Mouse (Mus musculus): ENCODE data around the gene Hmx3. TPM values are rescaled to one million over a fixed set of nuclear protein-coding genes. Genes with fewer than 3 reads are reported as not detected.

Hmx3 gene
- not detected in 2 replicates for polyA plus RNA-seq (2015; fragmentation: Nextera tagmentation; extraction: Ambion mirVana)

DNA sequence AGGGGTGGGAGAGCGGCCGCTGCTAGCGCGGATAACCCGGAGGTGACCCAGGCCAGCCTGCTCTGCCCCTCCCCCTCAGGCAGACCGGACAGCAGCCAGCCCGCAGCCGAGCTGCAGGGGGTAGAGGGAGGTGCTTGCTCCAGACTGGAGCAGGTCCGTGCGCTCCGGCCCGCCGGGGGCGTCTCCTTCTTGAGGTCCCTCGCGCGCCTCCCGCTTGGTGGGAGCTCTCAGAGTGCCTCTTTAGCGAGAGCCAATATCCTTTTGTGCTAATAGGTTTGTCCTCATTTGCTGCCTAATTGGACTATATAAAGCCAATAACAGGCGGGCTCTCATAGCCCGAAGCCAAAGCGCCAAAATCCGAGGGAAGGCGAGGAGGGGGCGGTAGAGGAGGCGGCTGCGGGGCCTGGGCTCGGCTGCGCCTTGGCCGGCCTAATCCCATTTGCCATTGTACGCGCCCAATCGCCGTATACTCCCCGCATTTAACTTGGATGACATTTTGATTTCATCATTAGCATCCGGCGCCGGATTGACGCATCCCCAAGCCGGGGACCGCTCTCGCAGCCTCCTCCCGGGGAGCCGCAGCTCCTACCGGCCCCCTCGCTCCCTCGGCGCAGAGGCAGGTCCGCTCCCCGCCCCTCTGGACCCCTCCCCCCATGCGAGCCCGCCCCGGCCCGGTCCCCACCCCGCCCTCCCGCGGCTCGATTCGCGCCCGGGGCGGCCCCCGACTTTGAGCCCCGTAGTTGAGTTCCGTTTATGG is at the start of gene Hmx3:
Hmx3 (plus strand) TSS at position 753 of the 757 bp plus-strand sequence.
- no peak within 1 kb of the TSS for H3K9ac ChIP-seq
- no peak; the same call in 1 of the 2 replicates for ATAC-seq (replicated peaks; ENCODE audit: low FRiP score)
- H3K4me2 ChIP-seq: peak within 1 kb of the TSS; percentile 72

DNA sequence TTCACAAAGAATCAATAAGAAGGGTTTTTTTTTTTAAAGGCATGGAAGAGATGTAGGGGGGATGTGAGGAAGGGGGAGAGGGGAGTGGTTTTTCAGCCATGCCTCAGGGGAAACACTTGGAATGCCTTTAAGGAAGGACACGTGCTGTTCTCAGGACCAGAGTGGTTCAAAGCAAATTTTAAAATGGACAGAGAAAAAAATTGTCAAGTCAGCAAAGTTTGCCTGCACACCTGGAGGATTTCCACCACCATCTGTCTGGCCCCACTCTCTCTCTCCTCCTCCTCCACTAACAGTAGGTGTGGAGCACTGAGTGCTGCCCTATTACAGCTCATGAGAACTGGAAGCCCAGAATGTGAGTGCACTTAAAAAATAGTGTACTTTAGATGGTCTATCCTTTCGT is 38.9 kb upstream of the Hmx3 start:
- H3K36me3 ChIP-seq: no peaks in the 10 kb centered on the region
- no peak for ATAC-seq (replicated peaks; ENCODE audit: low FRiP score)
- WGBS: 80% methylated on average over 2 of the region's 2 CpGs
- H3K4me2 ChIP-seq: no peak overlapping the region
- H3K4me1 ChIP-seq: no peaks in the 10 kb centered on the region
- no peak overlapping the region for H3K9ac ChIP-seq
- H3K27ac ChIP-seq: no peak overlapping the region
- H3K9me3 ChIP-seq (replicated peaks): no peaks in the 10 kb centered on the region
- no peak overlapping the region for H3K4me3 ChIP-seq (replicated peaks)
- H3K27me3 ChIP-seq: no peaks in the 10 kb centered on the region

More for the DNA sequence above, at the start of gene Hmx3:
- WGBS: under 1% methylated on average over 63 of the region's 65 CpGs
- H3K27me3 ChIP-seq: peaks cover 98% of the 10 kb centered on the region
- H3K4me1 ChIP-seq: peaks cover 32% of the 10 kb centered on the region
- no peak within 1 kb of the TSS for H3K27ac ChIP-seq
- no peaks in the 10 kb centered on the region for H3K36me3 ChIP-seq
- H3K9me3 ChIP-seq (replicated peaks): no peaks in the 10 kb centered on the region
- peak within 1 kb of the TSS; percentile 41 for H3K4me3 ChIP-seq (replicated peaks)

DNA sequence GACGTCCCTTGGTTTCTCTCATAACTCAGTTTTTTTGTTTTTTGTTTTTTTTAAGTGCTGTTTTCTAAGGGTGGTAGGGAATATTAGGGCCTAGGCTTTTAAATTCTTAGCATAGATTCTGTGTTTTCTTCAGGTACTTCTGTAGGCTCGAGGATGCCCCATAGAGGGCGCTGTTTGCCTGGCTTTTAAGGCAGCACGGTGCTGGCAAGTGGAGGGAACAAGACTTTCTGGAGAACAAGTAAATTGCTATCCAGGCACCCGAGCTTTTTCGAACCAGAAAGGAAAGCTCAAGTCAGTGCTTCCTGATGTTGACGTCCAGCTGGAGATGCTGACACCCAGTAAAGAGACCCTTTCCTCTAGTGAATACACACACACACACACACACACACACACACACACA is 2.7 kb upstream of the Hmx3 start:
- peaks cover 32% of the 10 kb centered on the region for H3K4me1 ChIP-seq
- no peak overlapping the region for H3K4me3 ChIP-seq (replicated peaks)
- H3K9ac ChIP-seq: no peak overlapping the region
- H3K9me3 ChIP-seq (replicated peaks): no peaks in the 10 kb centered on the region
- H3K36me3 ChIP-seq: no peaks in the 10 kb centered on the region
- under 1% methylated on average over 7 of the region's 7 CpGs for WGBS
- no peak overlapping the region for H3K4me2 ChIP-seq
- peaks cover 86% of the 10 kb centered on the region for H3K27me3 ChIP-seq
- ATAC-seq (replicated peaks; ENCODE audit: low FRiP score): peak; percentile 68; the same call in 1 of the 2 replicates
- H3K27ac ChIP-seq: no peak overlapping the region

DNA sequence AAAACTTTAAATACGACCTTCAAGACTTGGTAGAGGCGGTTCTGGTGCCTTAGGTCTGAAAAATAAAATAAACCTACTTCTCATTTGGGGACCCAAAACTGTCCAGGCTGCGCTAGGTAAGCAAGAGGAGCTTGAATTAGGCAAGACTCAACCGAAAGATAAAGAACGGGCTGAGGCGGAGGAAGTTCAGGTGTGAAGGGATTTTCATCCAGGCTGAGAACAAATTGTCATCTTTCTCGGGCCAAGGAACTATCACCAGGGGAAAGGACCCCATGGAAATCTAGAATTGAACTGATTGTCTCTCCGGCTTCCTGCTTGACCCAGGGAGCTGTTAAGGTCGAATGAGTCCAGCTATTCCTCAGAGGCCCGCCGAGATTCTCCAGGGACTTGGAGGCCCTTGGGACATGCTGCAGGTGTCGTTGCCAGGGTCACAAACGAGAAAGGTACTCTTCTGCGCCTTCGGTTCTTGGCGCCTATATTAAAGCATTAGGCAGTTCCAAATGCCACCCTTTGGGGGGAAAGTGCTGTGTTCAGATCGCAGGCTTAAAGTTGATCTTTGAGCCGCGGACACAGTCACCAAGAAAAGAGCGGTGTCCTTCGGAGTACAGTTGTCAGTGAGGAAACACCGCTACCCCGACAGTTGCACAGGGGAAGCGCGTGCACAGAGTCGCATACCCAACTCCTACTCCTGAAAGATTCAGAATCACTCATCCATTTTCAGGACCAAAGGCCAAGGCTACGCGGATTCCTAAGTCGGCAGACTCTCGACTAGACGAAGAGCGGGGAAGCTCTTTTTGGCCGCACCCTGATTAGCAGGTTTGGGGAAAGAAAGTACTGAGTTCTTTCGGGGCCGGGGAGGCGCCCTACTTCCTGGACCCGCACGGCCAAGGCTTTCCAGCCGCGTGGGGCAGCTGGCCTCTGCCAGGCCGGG is 1.2 kb upstream of the Hmx3 start:
- H3K27ac ChIP-seq: no peak overlapping the region
- H3K4me2 ChIP-seq: peak overlapping the region; percentile 72
- H3K4me1 ChIP-seq: peaks cover 32% of the 10 kb centered on the region
- WGBS: 1% methylated on average over 41 of the region's 41 CpGs
- no peak for ATAC-seq (replicated peaks; ENCODE audit: low FRiP score)
- peaks cover 98% of the 10 kb centered on the region for H3K27me3 ChIP-seq
- no peaks in the 10 kb centered on the region for H3K9me3 ChIP-seq (replicated peaks)
- peak overlapping the region; percentile 41 for H3K4me3 ChIP-seq (replicated peaks)
- H3K36me3 ChIP-seq: no peaks in the 10 kb centered on the region
- no peak overlapping the region for H3K9ac ChIP-seq

DNA sequence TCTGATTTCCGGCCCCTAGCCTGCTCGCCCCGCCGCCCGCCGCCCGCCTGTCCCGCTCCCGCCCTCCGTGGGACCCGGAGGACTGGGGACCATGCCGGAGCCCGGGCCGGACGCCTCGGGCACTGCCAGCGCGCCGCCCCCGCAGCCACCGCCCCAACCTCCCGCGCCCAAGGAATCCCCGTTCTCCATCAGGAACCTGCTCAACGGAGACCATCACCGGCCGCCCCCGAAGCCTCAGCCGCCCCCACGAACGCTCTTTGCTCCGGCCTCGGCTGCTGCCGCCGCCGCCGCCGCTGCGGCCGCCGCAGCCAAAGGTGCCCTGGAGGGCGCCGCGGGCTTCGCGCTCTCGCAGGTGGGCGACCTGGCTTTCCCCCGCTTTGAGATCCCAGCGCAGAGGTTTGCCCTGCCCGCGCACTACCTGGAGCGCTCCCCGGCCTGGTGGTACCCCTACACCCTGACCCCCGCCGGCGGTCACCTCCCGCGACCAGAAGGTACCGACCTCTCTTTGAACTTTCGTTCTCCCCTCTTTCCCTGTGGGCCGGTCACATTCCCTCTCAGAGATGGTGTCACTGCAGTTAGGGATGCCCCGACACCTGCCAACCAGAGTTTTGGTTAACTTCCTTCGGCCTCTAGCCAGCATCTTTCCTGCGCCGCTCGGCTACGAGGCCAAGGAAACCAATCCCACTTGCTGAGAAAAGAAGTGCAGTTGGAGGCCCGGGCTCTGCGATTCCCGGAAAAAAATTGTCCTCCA is 380 bp downstream of the Hmx3 start:
- Histone ChIP-seq H3K9ac (no peak overlapping the region), H3K27me3 (peaks cover 98% of the 10 kb centered on the region), H3K4me3 (replicated peaks) (peak overlapping the region; percentile 41), H3K4me1 (peaks cover 32% of the 10 kb centered on the region), H3K9me3 (replicated peaks) (no peaks in the 10 kb centered on the region), H3K36me3 (no peaks in the 10 kb centered on the region), H3K27ac (no peak overlapping the region), H3K4me2 (peak overlapping the region; percentile 72)
- ATAC-seq (replicated peaks; ENCODE audit: low FRiP score): no peak
- WGBS: under 1% methylated on average over 69 of the region's 71 CpGs

DNA sequence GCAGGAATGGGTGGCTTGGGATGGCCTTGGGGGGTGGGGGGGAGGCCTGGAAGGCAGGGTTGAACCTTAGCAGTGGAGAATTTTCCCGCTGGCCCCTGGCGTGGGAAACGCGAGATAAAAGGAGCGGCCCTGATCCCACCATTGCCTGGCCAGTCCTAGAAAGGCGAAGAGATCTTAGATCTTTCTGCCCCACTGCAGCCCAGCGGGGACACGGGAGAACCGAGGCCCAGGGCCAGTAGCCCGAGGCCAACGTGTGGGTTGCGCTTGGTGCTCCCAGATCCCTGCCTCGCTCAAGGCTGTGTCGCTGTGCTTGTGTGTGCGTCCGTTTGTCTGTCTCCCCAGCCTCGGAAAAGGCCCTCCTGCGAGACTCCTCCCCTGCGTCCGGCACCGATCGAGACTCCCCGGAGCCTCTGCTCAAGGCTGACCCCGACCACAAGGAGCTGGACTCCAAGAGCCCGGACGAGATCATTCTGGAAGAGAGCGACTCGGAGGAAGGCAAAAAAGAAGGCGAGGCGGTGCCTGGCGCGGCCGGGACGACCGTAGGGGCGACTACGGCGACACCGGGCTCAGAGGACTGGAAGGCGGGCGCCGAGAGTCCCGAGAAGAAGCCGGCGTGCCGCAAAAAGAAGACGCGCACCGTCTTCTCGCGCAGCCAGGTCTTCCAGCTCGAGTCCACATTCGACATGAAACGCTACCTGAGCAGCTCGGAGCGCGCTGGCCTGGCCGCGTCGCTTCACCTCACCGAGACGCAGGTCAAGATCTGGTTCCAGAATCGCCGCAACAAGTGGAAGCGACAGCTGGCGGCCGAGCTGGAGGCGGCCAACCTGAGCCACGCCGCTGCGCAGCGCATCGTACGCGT is 1.2 kb downstream of the Hmx3 start:
- WGBS: under 1% methylated on average over 75 of the region's 75 CpGs
- Histone ChIP-seq H3K4me3 (replicated peaks) (peak overlapping the region; percentile 41), H3K9me3 (replicated peaks) (no peaks in the 10 kb centered on the region), H3K27me3 (peaks cover 98% of the 10 kb centered on the region), H3K4me2 (peak overlapping the region; percentile 72), H3K27ac (no peak overlapping the region), H3K4me1 (peaks cover 32% of the 10 kb centered on the region), H3K9ac (no peak overlapping the region), H3K36me3 (no peaks in the 10 kb centered on the region)
- ATAC-seq (replicated peaks; ENCODE audit: low FRiP score): no peak

DNA sequence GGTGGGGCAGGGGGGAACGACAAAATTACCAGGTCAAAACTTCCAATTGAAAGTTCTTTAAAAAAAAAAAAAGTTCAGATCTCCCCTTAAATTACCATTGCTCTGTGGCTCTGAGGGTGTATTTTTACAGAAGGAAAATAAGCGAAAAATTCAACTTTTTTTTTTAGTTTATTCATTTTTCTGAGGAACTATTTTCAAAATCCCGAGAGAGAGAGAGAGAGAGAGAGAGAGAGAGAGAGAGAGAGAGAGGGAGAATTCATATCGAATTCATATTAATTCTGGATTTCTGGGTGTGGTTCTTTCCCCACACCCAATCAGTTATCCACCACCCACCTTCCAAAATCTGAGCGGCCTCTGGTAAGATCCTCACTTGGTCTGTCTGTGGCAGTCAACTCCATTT is 2.2 kb downstream of the Hmx3 start:
- Histone ChIP-seq H3K4me1 (peaks cover 32% of the 10 kb centered on the region), H3K4me3 (replicated peaks) (no peak overlapping the region), H3K4me2 (no peak overlapping the region), H3K9ac (no peak overlapping the region), H3K36me3 (no peaks in the 10 kb centered on the region), H3K27ac (no peak overlapping the region), H3K9me3 (replicated peaks) (no peaks in the 10 kb centered on the region), H3K27me3 (peaks cover 98% of the 10 kb centered on the region)
- no peak for ATAC-seq (replicated peaks; ENCODE audit: low FRiP score)
- 2% methylated on average over 5 of the region's 5 CpGs for WGBS

DNA sequence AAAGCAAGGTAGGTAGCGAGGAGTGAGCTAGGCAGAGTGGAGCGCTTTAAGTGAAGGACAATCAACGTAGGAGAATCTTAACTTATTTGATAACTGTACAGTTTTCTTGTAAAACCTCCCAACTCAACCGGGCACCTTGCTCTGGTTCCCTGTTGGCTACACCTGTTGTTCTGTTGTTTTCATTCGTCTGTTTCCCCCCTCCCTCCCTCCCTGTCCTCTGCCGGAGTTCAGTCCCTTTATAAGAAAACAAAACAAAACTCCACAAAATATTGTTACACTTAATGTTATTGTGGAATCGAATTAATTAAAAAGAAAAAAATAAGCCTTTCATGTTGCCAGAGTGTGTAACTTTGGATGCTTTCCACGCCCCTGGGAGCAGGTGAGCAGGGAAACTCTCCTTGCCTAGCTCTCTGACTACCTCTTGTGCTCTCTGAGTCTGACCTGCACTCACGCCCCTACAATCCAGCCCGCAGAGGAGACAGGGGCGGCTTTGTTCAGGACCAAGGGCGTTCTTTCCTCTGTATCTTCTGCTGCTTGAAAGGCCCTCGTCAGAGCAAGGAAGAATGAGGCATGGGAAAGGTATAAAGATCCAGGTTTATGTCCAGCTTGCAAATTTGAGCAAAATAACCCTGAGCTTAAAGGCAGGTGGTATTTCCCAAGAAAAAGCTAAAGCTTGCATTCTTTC is 3.2 kb downstream of the Hmx3 start:
- H3K9ac ChIP-seq: no peak overlapping the region
- peaks cover 98% of the 10 kb centered on the region for H3K27me3 ChIP-seq
- H3K9me3 ChIP-seq (replicated peaks): no peaks in the 10 kb centered on the region
- no peak for ATAC-seq (replicated peaks; ENCODE audit: low FRiP score)
- no peak overlapping the region for H3K27ac ChIP-seq
- H3K4me3 ChIP-seq (replicated peaks): no peak overlapping the region
- WGBS: 1% methylated on average over 13 of the region's 13 CpGs
- H3K36me3 ChIP-seq: no peaks in the 10 kb centered on the region
- no peak overlapping the region for H3K4me2 ChIP-seq
- peaks cover 32% of the 10 kb centered on the region for H3K4me1 ChIP-seq

DNA sequence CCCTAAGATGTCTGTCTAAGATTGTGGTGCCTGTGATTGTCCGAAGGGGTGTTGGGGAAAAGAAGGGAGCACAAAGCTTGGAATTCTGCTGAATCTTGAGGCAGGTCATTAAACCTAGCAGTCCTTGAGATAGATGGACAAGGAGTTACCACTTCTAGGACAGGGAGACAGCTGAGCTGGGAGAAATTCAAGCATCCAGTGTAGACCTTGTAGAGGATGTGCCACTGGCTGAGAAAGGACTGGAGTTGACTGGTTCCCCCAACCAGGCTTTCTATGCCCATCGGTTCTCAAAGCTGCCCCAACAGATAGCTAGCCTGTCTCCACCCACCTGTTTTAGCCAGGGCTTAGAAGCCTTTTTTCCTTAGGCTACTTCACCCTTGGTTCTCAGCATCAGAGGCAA is 3.8 kb downstream of the Hmx3 start:
- H3K4me2 ChIP-seq: no peak overlapping the region
- WGBS: 0% methylated on average over 2 of the region's 2 CpGs
- no peak overlapping the region for H3K27ac ChIP-seq
- no peak overlapping the region for H3K4me3 ChIP-seq (replicated peaks)
- H3K4me1 ChIP-seq: peaks cover 32% of the 10 kb centered on the region
- no peaks in the 10 kb centered on the region for H3K9me3 ChIP-seq (replicated peaks)
- ATAC-seq (replicated peaks; ENCODE audit: low FRiP score): no peak
- H3K36me3 ChIP-seq: no peaks in the 10 kb centered on the region
- no peak overlapping the region for H3K9ac ChIP-seq
- H3K27me3 ChIP-seq: peaks cover 98% of the 10 kb centered on the region

DNA sequence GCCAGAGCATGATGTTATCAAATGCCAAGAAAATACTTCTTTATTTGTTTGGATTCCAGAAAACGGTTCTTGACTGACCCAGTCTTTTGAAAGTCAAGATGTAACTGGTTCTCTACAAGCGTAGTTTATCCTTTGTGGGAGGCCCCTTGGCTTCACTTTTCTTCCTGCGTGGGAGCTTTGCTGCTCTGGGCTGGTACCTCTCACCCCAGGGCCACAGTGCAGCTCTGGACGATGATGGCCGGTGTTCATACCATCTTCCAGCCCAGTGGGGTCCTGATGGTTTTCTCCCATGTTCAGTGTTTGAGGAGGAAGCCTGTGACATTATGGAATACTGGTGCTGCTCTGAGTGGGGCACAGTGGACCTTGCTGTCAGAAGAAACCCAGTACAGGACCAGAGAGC is 4.8 kb downstream of the Hmx3 start:
- peaks cover 98% of the 10 kb centered on the region for H3K27me3 ChIP-seq

More for the DNA sequence above, 4.8 kb downstream of the Hmx3 start:
- Histone ChIP-seq H3K36me3 (no peaks in the 10 kb centered on the region), H3K4me1 (peaks cover 22% of the 10 kb centered on the region), H3K9ac (no peak overlapping the region), H3K9me3 (replicated peaks) (no peaks in the 10 kb centered on the region), H3K4me2 (no peak overlapping the region), H3K27ac (no peak overlapping the region), H3K4me3 (replicated peaks) (no peak overlapping the region)
- no peak for ATAC-seq (replicated peaks; ENCODE audit: low FRiP score)
- 5% methylated on average over 5 of the region's 5 CpGs for WGBS
